Mouse (Mus musculus) midbrain, embryonic 13.5 days (tissue): ENCODE measurements at regions not wholly inside any gene's neighbourhood (a gene's known extent, or its start where the extent isn't known, plus 50 kb on each side); places are given as distances from the start of the nearest gene placed in this dataset. TPM values are rescaled to one million over a fixed set of nuclear protein-coding genes. Genes with fewer than 3 reads are reported as not detected.
A peak's percentile ranks its signal among the peaks of the same experiment; 100 is the strongest.

ENCODE experiments used
- ATAC-seq: fragments of 200-750 bp; cut with Nextera tagmentation; 2 replicates; pipeline ENCODE4 v1.8.0; 2017; ENCODE audit warnings: mild to moderate bottlenecking, moderate TSS enrichment, moderate library complexity
- H3K27ac ChIP-seq: fragments of 300-500 bp; sonication (generic); 2 replicates; pipeline ENCODE4 v1.5.1; 2015; ENCODE audit warnings: inconsistent platforms, mild to moderate bottlenecking, moderate library complexity
- H3K27me3 ChIP-seq: fragments of 300-500 bp; sonication (generic); 2 replicates; pipeline ENCODE4 v1.6.1; 2015; ENCODE audit warnings: mild to moderate bottlenecking, inconsistent platforms
- H3K36me3 ChIP-seq: fragments of 300-500 bp; sonication (generic); 2 replicates; pipeline ENCODE4 v1.6.1; 2015; ENCODE audit warnings: mild to moderate bottlenecking, inconsistent platforms
- H3K4me1 ChIP-seq: fragments of 300-500 bp; sonication (generic); replicated peaks from 2 replicates; pipeline ENCODE4 v1.6.1; 2015; ENCODE audit warnings: inconsistent platforms
- H3K4me2 ChIP-seq: fragments of 300-500 bp; sonication (generic); replicated peaks from 2 replicates; pipeline ENCODE4 v1.6.1; 2015; ENCODE audit warnings: moderate library complexity, mild to moderate bottlenecking, inconsistent platforms
- H3K4me3 ChIP-seq: fragments of 300-500 bp; sonication (generic); replicated peaks from 2 replicates; pipeline ENCODE4 v1.5.1; 2015; ENCODE audit warnings: mild to moderate bottlenecking, inconsistent platforms
- H3K9ac ChIP-seq: fragments of 300-500 bp; sonication (generic); replicated peaks from 2 replicates; pipeline ENCODE4 v1.6.1; 2015; ENCODE audit warnings: mild to moderate bottlenecking, inconsistent platforms
- H3K9me3 ChIP-seq: fragments of 300-500 bp; sonication (generic); 2 replicates; pipeline ENCODE4 v1.6.1; 2016; ENCODE audit warnings: mild to moderate bottlenecking, inconsistent platforms
- WGBS: fragments of 180-500 bp; shearing (Covaris S2); methylation state at CpG from one replicate; pipeline ENCODE4 v1.1.7; 2015; 5-methylcytosine and 5-hydroxymethylcytosine counted together
- microRNA-seq: library from miRNA; unstranded; fragments of <30 nt; microRNA quantifications from one replicate; pipeline ENCODE4, GENCODE M21; 2016

- H3K27ac ChIP-seq = no peak overlapping the region
- H3K4me3 ChIP-seq = no peak overlapping the region
- no peaks in the 10 kb centered on the region for H3K27me3 ChIP-seq
- H3K4me2 ChIP-seq = no peak overlapping the region
- H3K36me3 ChIP-seq = no peaks in the 10 kb centered on the region
- no peak for ATAC-seq
- no peak overlapping the region for H3K9ac ChIP-seq
- 65% methylated on average over 2 of the region's 2 CpGs for WGBS
- no peaks in the 10 kb centered on the region for H3K9me3 ChIP-seq
- no peaks in the 10 kb centered on the region for H3K4me1 ChIP-seq
Measured at GRCm38 (mm10) chr1:195312426-195312825, 135.9 kb upstream of the Cr2 start.

- Histone ChIP-seq H3K4me1 (no peaks in the 10 kb centered on the region), H3K27ac (no peak overlapping the region), H3K4me2 (no peak overlapping the region), H3K4me3 (no peak overlapping the region), H3K9me3 (no peaks in the 10 kb centered on the region), H3K9ac (no peak overlapping the region), H3K27me3 (no peaks in the 10 kb centered on the region), H3K36me3 (no peaks in the 10 kb centered on the region)
- ATAC-seq = no peak
- 90% methylated on average over 2 of the region's 2 CpGs for WGBS
Measured at GRCm38 (mm10) chr1:195285076-195285475, 108.6 kb upstream of the Cr2 start.

GRCm38 (mm10) chr1:195241496-195241895 lies 65.0 kb upstream of the Cr2 start:
- no peaks in the 10 kb centered on the region for H3K27me3 ChIP-seq
- H3K9me3 ChIP-seq = no peaks in the 10 kb centered on the region
- 7% methylated on average over 30 of the region's 30 CpGs for WGBS

GRCm38 (mm10) chr1:195232658-195233057 lies 56.1 kb upstream of the Cr2 start:
- Histone ChIP-seq H3K9me3 (no peaks in the 10 kb centered on the region), H3K4me3 (no peak overlapping the region), H3K27me3 (no peaks in the 10 kb centered on the region), H3K36me3 (no peaks in the 10 kb centered on the region), H3K9ac (no peak overlapping the region), H3K4me1 (no peaks in the 10 kb centered on the region), H3K4me2 (no peak overlapping the region), H3K27ac (no peak overlapping the region)
- ATAC-seq = peak; percentile 65

More at GRCm38 (mm10) chr1:195241496-195241895, 65.0 kb upstream of the Cr2 start:
- H3K27ac ChIP-seq = no peak overlapping the region
- H3K4me1 ChIP-seq = no peaks in the 10 kb centered on the region
- H3K36me3 ChIP-seq = no peaks in the 10 kb centered on the region
- ATAC-seq = no peak
- no peak overlapping the region for H3K4me3 ChIP-seq
- H3K9ac ChIP-seq = no peak overlapping the region
- H3K4me2 ChIP-seq = no peak overlapping the region

- Histone ChIP-seq H3K27me3 (no peaks in the 10 kb centered on the region), H3K9me3 (no peaks in the 10 kb centered on the region), H3K36me3 (no peaks in the 10 kb centered on the region), H3K9ac (no peak overlapping the region), H3K4me3 (no peak overlapping the region), H3K4me1 (no peaks in the 10 kb centered on the region), H3K27ac (no peak overlapping the region), H3K4me2 (no peak overlapping the region)
- 79% methylated on average over 2 of the region's 2 CpGs for WGBS
- 0 out of 2 replicates have a peak, but pooled peaks have one; percentile 34 for ATAC-seq
Measured at GRCm38 (mm10) chr1:195227007-195227406, 50.5 kb upstream of the Cr2 start.

Small RNA genes in the stretch of these regions (microRNA-seq; reads per million reads assigned to microRNA genes)
- not detected for gene Gm24802
